Mouse (Mus musculus): ENCODE measurements around the gene Vmn1r209. TPM values are rescaled to one million over a fixed set of nuclear protein-coding genes. Genes with fewer than 3 reads are reported as not detected.

Vmn1r209 gene
- polyA plus RNA-seq (2015; fragmentation: Illumina TruSeq; extraction: RNeasy Lipid Tissue Mini Kit (QIAGEN cat#74804); ENCODE audit: low read depth, low replicate concordance) = not detected

DNA sequence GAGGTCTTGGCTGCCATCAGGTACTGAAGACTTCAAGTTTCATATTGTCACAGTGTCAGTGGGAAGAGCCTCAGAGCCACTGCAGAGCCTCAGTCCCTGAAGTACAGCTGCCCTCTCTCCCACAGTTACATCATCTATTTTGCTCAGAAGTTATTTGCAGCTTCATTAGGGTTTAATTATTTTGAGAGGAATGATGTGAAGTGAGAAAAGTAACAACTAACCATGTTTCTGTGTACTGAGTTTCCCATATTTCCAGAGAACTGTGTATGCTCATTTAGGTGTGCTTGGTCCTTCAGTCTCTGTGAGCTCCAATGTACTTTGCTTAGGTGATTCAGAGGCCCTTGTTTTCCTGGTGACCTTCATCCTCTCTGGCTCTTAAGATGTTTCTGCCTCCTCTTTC is at the start of gene Vmn1r209:
Vmn1r209 (minus strand) TSS at position 101 of the 400 bp plus-strand sequence.

GRCm38 (mm10) chr13:22857461-22857860 is 48.0 kb upstream of the Vmn1r209 start, which contains the start of gene Vmn1r211:
Gene Vmn1r211 (minus strand): TSS chr13:22857561.

DNA sequence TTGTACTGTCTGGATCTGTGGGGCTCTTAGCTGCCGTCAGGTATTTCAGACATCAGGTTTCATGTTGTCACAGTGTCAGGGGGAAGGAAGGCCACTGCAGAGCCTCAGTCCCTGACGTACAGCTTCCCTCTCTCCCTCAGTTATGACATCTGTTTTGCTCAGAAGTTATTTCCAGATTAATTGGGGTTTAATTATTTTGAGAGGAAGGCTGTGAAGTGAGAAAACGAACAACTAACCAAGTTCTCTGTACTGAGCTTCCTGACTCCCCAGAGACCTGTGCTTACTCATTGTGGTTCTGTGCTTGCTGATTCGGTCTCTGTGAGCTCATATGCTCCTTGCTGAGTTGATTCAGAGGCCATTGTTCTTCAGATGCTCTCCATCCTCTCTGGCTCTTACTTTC is 21.8 kb upstream of the Vmn1r209 start, which contains the start of gene Vmn1r210:
Vmn1r210 (minus strand) TSS at position 101 of the 400 bp plus-strand sequence.

DNA sequence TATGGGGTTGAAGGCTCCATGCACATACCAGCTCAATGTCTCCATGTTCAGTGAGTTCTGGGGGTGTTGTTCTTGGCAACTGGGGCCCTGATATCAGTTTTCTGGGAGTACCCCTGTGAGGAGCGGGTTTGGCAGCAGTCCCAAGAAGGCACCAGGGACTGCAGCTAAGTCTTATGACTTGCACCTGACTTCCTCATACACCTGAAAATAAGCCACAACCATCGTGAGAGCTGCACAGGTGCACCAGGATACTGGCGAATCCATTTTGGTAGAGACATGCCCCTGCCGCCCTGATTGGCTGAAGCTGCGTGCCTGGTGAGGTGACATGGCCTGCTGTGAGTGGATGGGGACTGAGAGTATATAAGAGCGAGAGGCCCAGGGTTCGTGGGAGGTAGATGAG is 32.2 kb downstream of the Vmn1r209 start, which contains the start of gene Vmn1r208:
Vmn1r208 (minus strand) TSS at position 101 of the 400 bp plus-strand sequence.

Other genes starting within 250 kb of the Vmn1r209 start
- gene Vmn1r205, start 216.7 kb downstream of the Vmn1r209 start, polyA plus RNA-seq (2015; fragmentation: Illumina TruSeq; extraction: RNeasy Lipid Tissue Mini Kit (QIAGEN cat#74804); ENCODE audit: low read depth, low replicate concordance) = not detected
- not detected for gene Vmn1r206, start 185.4 kb downstream of the Vmn1r209 start, polyA plus RNA-seq (2015; fragmentation: Illumina TruSeq; extraction: RNeasy Lipid Tissue Mini Kit (QIAGEN cat#74804); ENCODE audit: low read depth, low replicate concordance)
- not detected for gene Vmn1r207-ps, start 80.1 kb downstream of the Vmn1r209 start, polyA plus RNA-seq (2015; fragmentation: Illumina TruSeq; extraction: RNeasy Lipid Tissue Mini Kit (QIAGEN cat#74804); ENCODE audit: low read depth, low replicate concordance)
- gene Vmn1r208, start 32.3 kb downstream of the Vmn1r209 start, polyA plus RNA-seq (2015; fragmentation: Illumina TruSeq; extraction: RNeasy Lipid Tissue Mini Kit (QIAGEN cat#74804); ENCODE audit: low read depth, low replicate concordance) = not detected
- not detected for gene Vmn1r210, start 21.7 kb upstream of the Vmn1r209 start, polyA plus RNA-seq (2015; fragmentation: Illumina TruSeq; extraction: RNeasy Lipid Tissue Mini Kit (QIAGEN cat#74804); ENCODE audit: low read depth, low replicate concordance)
- gene Vmn1r211, start 47.9 kb upstream of the Vmn1r209 start, polyA plus RNA-seq (2015; fragmentation: Illumina TruSeq; extraction: RNeasy Lipid Tissue Mini Kit (QIAGEN cat#74804); ENCODE audit: low read depth, low replicate concordance) = not detected
- gene Vmn1r212, start 74.5 kb upstream of the Vmn1r209 start, polyA plus RNA-seq (2015; fragmentation: Illumina TruSeq; extraction: RNeasy Lipid Tissue Mini Kit (QIAGEN cat#74804); ENCODE audit: low read depth, low replicate concordance) = not detected
- gene Vmn1r213, start 198.0 kb upstream of the Vmn1r209 start, polyA plus RNA-seq (2015; fragmentation: Illumina TruSeq; extraction: RNeasy Lipid Tissue Mini Kit (QIAGEN cat#74804); ENCODE audit: low read depth, low replicate concordance) = not detected
- gene Vmn1r214, start 220.7 kb upstream of the Vmn1r209 start, polyA plus RNA-seq (2015; fragmentation: Illumina TruSeq; extraction: RNeasy Lipid Tissue Mini Kit (QIAGEN cat#74804); ENCODE audit: low read depth, low replicate concordance) = not detected